22 mouse cellular contexts compared by ENCODE assay signal in genomic region chr10:95945086-95945485, GRCm38 (mm10).
"Had no signal": no experiment of that assay in that cellular context is flagged by ENCODE, and none has a peak within 500 bp of the region (broad histone marks: within the 10 kb centered on the region; RNA-seq: fewer than 3 reads in every experiment).

No protein-coding gene starts in this region.

- H3K9ac ChIP-seq: heart, embryonic 12.5 days; hindbrain, embryonic 12.5 days; hindbrain, embryonic 14.5 days; kidney, embryonic 15.5 days; limb, embryonic 12.5 days; liver, embryonic 13.5 days had no signal

- DNase-seq: gastrocnemius, postnatal 25 days; heart, postnatal 10 days; heart, postnatal 4 days; kidney, adult 11 months; kidney, adult 2 months; kidney, adult 9 months; kidney, postnatal 10 days; kidney, postnatal 25 days; liver; liver, embryonic 13.5 days had no signal

- H3K27ac ChIP-seq: heart, embryonic 10.5 days; hindbrain, embryonic 10.5 days; hindbrain, embryonic 12.5 days; hindbrain, embryonic 14.5 days; kidney, embryonic 15.5 days; left cerebral cortex, adult 2 months; limb, embryonic 10.5 days; limb, embryonic 12.5 days; liver, embryonic 13.5 days had no signal

- H3K27me3 ChIP-seq: heart, embryonic 12.5 days; hindbrain, embryonic 12.5 days; kidney, embryonic 15.5 days; limb, embryonic 12.5 days; liver, embryonic 13.5 days had no signal

- ATAC-seq: hindbrain, embryonic 16.5 days; intestine, embryonic 16.5 days had no signal

- H3K9me3 ChIP-seq: heart, embryonic 10.5 days; heart, embryonic 12.5 days; hindbrain, embryonic 10.5 days; kidney, embryonic 15.5 days; limb, embryonic 10.5 days had no signal

- H3K4me2 ChIP-seq: heart, embryonic 12.5 days; hindbrain, embryonic 12.5 days; hindbrain, embryonic 14.5 days; kidney, embryonic 15.5 days; limb, embryonic 12.5 days; liver, embryonic 11.5 days; liver, embryonic 13.5 days had no signal

- H3K36me3 ChIP-seq: heart, embryonic 12.5 days; hindbrain, embryonic 10.5 days; hindbrain, embryonic 12.5 days; kidney, embryonic 15.5 days; limb, embryonic 10.5 days; limb, embryonic 12.5 days had no signal

- H3K4me3 ChIP-seq: heart, embryonic 10.5 days; heart, embryonic 12.5 days; hindbrain, embryonic 10.5 days; hindbrain, embryonic 12.5 days; kidney, embryonic 15.5 days; left cerebral cortex, adult 2 months; limb, embryonic 10.5 days; limb, embryonic 12.5 days; liver, embryonic 13.5 days had no signal
